Mouse (Mus musculus) heart, embryonic 11.5 days (tissue): ENCODE results near the gene Aldh1a2. TPM values are rescaled to one million over a fixed set of nuclear protein-coding genes. Genes with fewer than 3 reads are reported as not detected.
A peak's percentile ranks its signal among the peaks of the same experiment; 100 is the strongest.

Source experiments
- ATAC-seq: fragments of 200-750 bp; cut with Nextera tagmentation; replicated peaks from 2 replicates; pipeline ENCODE4 v1.8.0; 2017; ENCODE audit warnings: moderate library complexity; ENCODE audit not compliant: insufficient number of reproducible peaks, low FRiP score, low TSS enrichment
- H3K27ac ChIP-seq: fragments of 300-500 bp; sonication (generic); 2 replicates; pipeline ENCODE4 v1.5.1; 2014; ENCODE audit warnings: mild to moderate bottlenecking, low read depth, low read length
- H3K27me3 ChIP-seq: fragments of 300-500 bp; sonication (generic); 2 replicates; pipeline ENCODE4 v1.6.1; 2014; ENCODE audit warnings: mild to moderate bottlenecking, low read length, mixed read lengths; ENCODE audit not compliant: control insufficient read depth, insufficient read depth
- H3K36me3 ChIP-seq: fragments of 300-500 bp; sonication (generic); 2 replicates; pipeline ENCODE4 v1.6.1; 2014; ENCODE audit warnings: mild to moderate bottlenecking, low read length, moderate library complexity, mixed read lengths; ENCODE audit not compliant: control insufficient read depth, insufficient read depth
- H3K4me1 ChIP-seq: fragments of 300-500 bp; sonication (generic); 2 replicates; pipeline ENCODE4 v1.6.1; 2014; ENCODE audit warnings: low read length; ENCODE audit not compliant: control insufficient read depth, insufficient read depth
- H3K4me2 ChIP-seq: fragments of 300-500 bp; sonication (generic); 2 replicates; pipeline ENCODE4 v1.6.1; 2014; ENCODE audit warnings: mild to moderate bottlenecking, moderate library complexity
- H3K4me3 ChIP-seq: fragments of 300-500 bp; sonication (generic); 2 replicates; pipeline ENCODE4 v1.5.1; 2014; ENCODE audit warnings: low read depth, low read length
- H3K9ac ChIP-seq: fragments of 300-500 bp; sonication (generic); 2 replicates; pipeline ENCODE4 v1.6.1; 2014; ENCODE audit warnings: mild to moderate bottlenecking, low read depth, low read length, moderate library complexity
- H3K9me3 ChIP-seq: fragments of 300-500 bp; sonication (generic); replicated peaks from 2 replicates; pipeline ENCODE4 v1.6.1; 2016; ENCODE audit warnings: low read length; ENCODE audit not compliant: control insufficient read depth
- WGBS: fragments of 180-500 bp; shearing (Covaris S2); extraction: QIAGEN DNeasy Blood & Tissue Kit; methylation state at CpG from one replicate; pipeline ENCODE4 v1.1.7; 2014; ENCODE audit not compliant: insufficient replicate concordance; 5-methylcytosine and 5-hydroxymethylcytosine counted together
- polyA plus RNA-seq: library from polyadenylated mRNA; unstranded; fragments of >200 nt; fragmentation: Nextera tagmentation; extraction: Ambion mirVana; gene quantifications from 2 replicates; pipeline ENCODE4 v1.2.1, GENCODE M21; 2014

Aldh1a2 gene
- polyA plus RNA-seq, result 48.8 and 53.2 TPM in 2 replicates

GRCm38 (mm10) chr9:71215248-71216035, at the start of gene Aldh1a2:
Gene Aldh1a2, plus strand, starts transcription at chr9:71215789.
- Histone ChIP-seq H3K4me2 (peak within 1 kb of the TSS; percentile 80), H3K4me1 (peaks cover 9% of the 10 kb centered on the region; the same call in 1 of the 2 replicates), H3K9ac (peak within 1 kb of the TSS; percentile 56), H3K27ac (no peak within 1 kb of the TSS), H3K27me3 (peaks cover 41% of the 10 kb centered on the region), H3K4me3 (peak within 1 kb of the TSS; percentile 52), H3K36me3 (no peaks in the 10 kb centered on the region), H3K9me3 (no peaks in the 10 kb centered on the region)
- peak; percentile 55; the same call in 1 of the 2 replicates for ATAC-seq
- under 1% methylated on average over 74 of the region's 97 CpGs for WGBS

- no peak overlapping the region for H3K27ac ChIP-seq
- no peaks in the 10 kb centered on the region for H3K36me3 ChIP-seq
- no peaks in the 10 kb centered on the region for H3K4me1 ChIP-seq
- no peak overlapping the region for H3K4me3 ChIP-seq
- ATAC-seq, result peak; percentile 52; the same call in 1 of the 2 replicates
- WGBS, result 80% methylated on average over 5 of the region's 5 CpGs
- H3K27me3 ChIP-seq, result no peaks in the 10 kb centered on the region
- no peaks in the 10 kb centered on the region for H3K9me3 ChIP-seq
- no peak overlapping the region for H3K4me2 ChIP-seq
- H3K9ac ChIP-seq, result no peak overlapping the region
These were observed 49.4 kb upstream of the Aldh1a2 start for GRCm38 (mm10) chr9:71166019-71166705.

- no peak overlapping the region for H3K4me3 ChIP-seq
- 66% methylated on average over 5 of the region's 5 CpGs for WGBS
- H3K27ac ChIP-seq, result no peak overlapping the region
- no peaks in the 10 kb centered on the region for H3K36me3 ChIP-seq
- H3K9me3 ChIP-seq, result no peaks in the 10 kb centered on the region
- no peaks in the 10 kb centered on the region for H3K4me1 ChIP-seq
- no peak overlapping the region for H3K9ac ChIP-seq
- no peak overlapping the region for H3K4me2 ChIP-seq
- H3K27me3 ChIP-seq, result no peaks in the 10 kb centered on the region
- no peak for ATAC-seq
These were observed 48.6 kb upstream of the Aldh1a2 start for GRCm38 (mm10) chr9:71166871-71167465.

- H3K27me3 ChIP-seq, result no peaks in the 10 kb centered on the region
- no peaks in the 10 kb centered on the region for H3K36me3 ChIP-seq
- no peak overlapping the region for H3K4me3 ChIP-seq
- 39% methylated on average over 2 of the region's 2 CpGs for WGBS
- no peaks in the 10 kb centered on the region for H3K4me1 ChIP-seq
- no peak overlapping the region for H3K9ac ChIP-seq
- no peak for ATAC-seq
- H3K9me3 ChIP-seq, result no peaks in the 10 kb centered on the region
- H3K27ac ChIP-seq, result no peak overlapping the region
- no peak overlapping the region for H3K4me2 ChIP-seq
These were observed 47.9 kb upstream of the Aldh1a2 start for GRCm38 (mm10) chr9:71167473-71168215.

GRCm38 (mm10) chr9:71168511-71168910, 47.1 kb upstream of the Aldh1a2 start, which contains the start of gene Aqp9:
Gene Aqp9, minus strand, starts transcription at chr9:71168682.
- Histone ChIP-seq H3K9me3 (no peaks in the 10 kb centered on the region), H3K36me3 (no peaks in the 10 kb centered on the region), H3K4me2 (peak within 1 kb of the TSS; percentile 40; the same call in 1 of the 2 replicates), H3K9ac (peak within 1 kb of the TSS; percentile 28; the same call in 1 of the 2 replicates), H3K4me1 (no peaks in the 10 kb centered on the region), H3K27me3 (no peaks in the 10 kb centered on the region), H3K27ac (no peak within 1 kb of the TSS), H3K4me3 (no peak within 1 kb of the TSS)
- 36% methylated on average over 12 of the region's 12 CpGs for WGBS
- ATAC-seq, result no peak

GRCm38 (mm10) chr9:71173533-71173932, 42.1 kb upstream of the Aldh1a2 start:
- no peak for ATAC-seq
- no peak overlapping the region for H3K9ac ChIP-seq
- no peak overlapping the region for H3K4me3 ChIP-seq
- no peaks in the 10 kb centered on the region for H3K36me3 ChIP-seq
- no peak overlapping the region for H3K27ac ChIP-seq
- no peak overlapping the region for H3K4me2 ChIP-seq
- WGBS, result 56% methylated on average over 9 of the region's 9 CpGs
- H3K27me3 ChIP-seq, result no peaks in the 10 kb centered on the region
- H3K9me3 ChIP-seq, result no peaks in the 10 kb centered on the region
- no peaks in the 10 kb centered on the region for H3K4me1 ChIP-seq

GRCm38 (mm10) chr9:71174316-71174975, 41.1 kb upstream of the Aldh1a2 start:
- Histone ChIP-seq H3K9me3 (no peaks in the 10 kb centered on the region), H3K36me3 (no peaks in the 10 kb centered on the region), H3K4me3 (no peak overlapping the region), H3K27ac (no peak overlapping the region), H3K4me1 (no peaks in the 10 kb centered on the region), H3K4me2 (no peak overlapping the region), H3K27me3 (no peaks in the 10 kb centered on the region), H3K9ac (no peak overlapping the region)
- 73% methylated on average over 5 of the region's 5 CpGs for WGBS
- ATAC-seq, result no peak

- H3K4me2 ChIP-seq, result no peak overlapping the region
- no peaks in the 10 kb centered on the region for H3K27me3 ChIP-seq
- no peaks in the 10 kb centered on the region for H3K9me3 ChIP-seq
- H3K4me3 ChIP-seq, result no peak overlapping the region
- no peaks in the 10 kb centered on the region for H3K4me1 ChIP-seq
- no peaks in the 10 kb centered on the region for H3K36me3 ChIP-seq
- ATAC-seq, result no peak
- no peak overlapping the region for H3K27ac ChIP-seq
- WGBS, result 80% methylated on average over 1 of the region's 1 CpGs
- no peak overlapping the region for H3K9ac ChIP-seq
These were observed 39.9 kb upstream of the Aldh1a2 start for GRCm38 (mm10) chr9:71175686-71176085.
